Mouse (Mus musculus) duodenum, adult 2 months (tissue): ENCODE data around the gene Il1rl1. TPM values are rescaled to one million over a fixed set of nuclear protein-coding genes. Genes with fewer than 3 reads are reported as not detected.

Experiments used
- polyA plus RNA-seq: library from polyadenylated mRNA; depleted of rRNA; stranded (reverse); fragments of >200 nt; gene quantifications from 2 replicates; pipeline ENCODE4 v1.2.3, GENCODE M21; 2012; ENCODE audit warnings: low replicate concordance; rRNA removed

The Il1rl1 gene
- polyA plus RNA-seq = 1.1 and 1.5 TPM in 2 replicates

DNA sequence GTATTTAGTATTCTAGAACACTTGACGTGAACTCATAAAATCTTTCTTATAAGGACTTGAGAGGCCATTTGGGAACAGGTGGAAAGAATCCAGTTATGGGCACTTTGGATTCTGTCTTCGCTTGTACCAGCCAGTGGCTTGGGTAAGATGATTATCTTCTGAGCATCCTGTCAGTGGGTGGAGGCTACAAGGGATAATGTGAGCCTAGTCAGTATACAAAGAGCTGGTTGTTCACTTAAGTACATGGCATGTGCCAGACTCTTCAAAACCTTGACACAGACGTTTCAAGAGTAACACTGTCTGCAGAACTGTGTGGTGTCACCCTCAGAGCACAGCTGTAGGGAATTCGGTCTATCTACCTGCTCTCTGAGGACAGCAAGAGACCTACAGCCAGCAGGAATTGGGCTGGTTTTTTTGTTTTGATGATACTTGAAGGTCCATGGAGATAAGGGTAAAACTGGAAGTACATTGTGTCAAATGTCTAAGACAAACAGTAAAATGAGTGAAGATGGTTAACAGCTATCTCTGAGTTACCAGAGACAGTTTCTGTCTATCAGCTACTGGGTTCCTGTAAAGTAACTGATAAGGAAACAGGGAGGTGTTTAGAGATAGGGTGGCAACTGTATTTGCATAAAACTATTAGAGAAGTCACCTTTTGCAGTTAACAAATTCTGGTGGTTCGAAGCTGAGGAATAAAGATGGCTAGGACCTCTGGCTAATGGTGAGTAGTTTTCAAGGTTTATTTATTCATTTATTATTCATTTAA is at the start of gene Il1rl1:
Gene Il1rl1 (plus strand): TSS at position 661 of the 766 bp plus-strand sequence.

DNA sequence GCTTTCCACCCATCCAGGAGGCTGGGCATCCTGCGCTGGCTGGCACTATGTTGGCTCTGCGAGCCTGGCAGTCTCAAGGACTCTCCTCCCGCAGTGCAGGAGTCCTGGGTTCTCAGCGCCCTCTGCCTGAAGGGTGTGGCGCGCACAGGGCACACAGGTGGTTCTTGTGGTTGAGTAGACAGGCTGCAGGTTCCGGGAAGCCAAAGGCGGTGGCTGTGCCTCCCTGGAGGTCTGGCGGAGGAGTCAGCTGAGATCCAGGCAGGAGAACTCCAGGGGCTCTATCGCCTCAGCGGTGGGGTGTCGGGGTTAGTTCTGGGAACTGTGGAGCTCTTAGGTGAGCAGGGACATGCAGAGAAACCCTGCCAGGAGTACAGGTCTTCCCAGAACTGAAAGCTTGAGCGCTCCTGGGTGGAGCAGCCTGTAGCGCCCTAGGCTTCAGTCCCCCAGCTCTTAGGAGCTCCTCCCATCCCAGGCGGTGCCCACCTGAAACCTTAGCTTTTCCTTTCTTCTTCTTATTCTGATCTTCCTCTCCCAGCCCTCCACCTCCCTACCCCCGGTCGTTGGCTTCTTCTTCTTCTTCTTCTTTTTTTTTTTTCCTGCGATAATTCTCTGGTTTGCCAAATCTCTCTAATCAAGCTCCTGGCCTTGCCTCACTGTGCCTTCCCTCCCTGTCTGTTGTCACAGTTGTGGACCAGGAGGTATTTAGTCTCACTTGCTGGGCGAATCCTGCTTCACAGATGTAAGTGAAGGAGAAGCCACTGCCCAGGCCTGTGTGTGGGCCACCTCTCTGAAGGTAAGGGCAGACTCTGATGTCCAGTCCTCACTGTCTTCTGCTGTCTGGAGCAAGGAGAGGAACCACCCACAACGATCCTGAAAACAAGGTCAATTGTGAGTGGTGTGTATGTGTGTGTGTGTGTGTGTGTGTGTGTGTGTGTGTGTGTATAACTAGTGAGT is 36.4 kb downstream of the Il1rl1 start, which contains the start of gene Il18r1:
Gene Il18r1 (plus strand): TSS at position 76 of the 954 bp plus-strand sequence.

Other genes with a start within 250 kb of the Il1rl1 start
- 1.5 and 1.7 TPM in 2 replicates for gene Il1r1, start 204.5 kb upstream of the Il1rl1 start, polyA plus RNA-seq
- gene Il1rl2, start 105.0 kb upstream of the Il1rl1 start, polyA plus RNA-seq = 0.36 and 0.69 TPM in 2 replicates
- gene Il18r1, start 36.0 kb downstream of the Il1rl1 start, polyA plus RNA-seq = 0.17 and 0.35 TPM in 2 replicates
- gene Il18rap, start 85.8 kb downstream of the Il1rl1 start, polyA plus RNA-seq = 0.05 and 0.08 TPM in 2 replicates
- 0.23 and 9.5 TPM in 2 replicates for gene Slc9a4, start 150.5 kb downstream of the Il1rl1 start, polyA plus RNA-seq